Comparison of ENCODE assay signal across 10 mouse cellular contexts in the genomic region with DNA sequence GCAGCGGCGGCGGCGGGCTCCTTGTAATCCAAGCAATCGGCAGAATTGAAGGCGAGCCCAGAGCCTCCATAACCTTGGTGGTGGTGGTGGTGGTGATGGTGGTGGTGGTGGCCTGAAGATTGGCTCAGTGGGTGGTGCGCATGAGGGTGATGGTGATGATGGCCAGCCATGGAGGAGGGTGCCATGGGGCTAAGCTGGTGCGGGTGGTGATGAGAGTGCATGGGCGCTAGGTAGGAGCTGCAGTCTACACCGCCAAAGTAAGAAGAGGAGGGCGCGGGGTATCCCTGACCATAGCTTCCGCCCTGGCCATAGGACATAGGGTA. TPM values are rescaled to one million over a fixed set of nuclear protein-coding genes. Genes with fewer than 3 reads are reported as not detected.
DNase-seq lines count a peak whose midpoint lies in the region; ATAC-seq and TF ChIP-seq lines count a peak whose summit lies in the region.
"Had no signal": no experiment of that assay in that cellular context is flagged by ENCODE, and none has a peak within 500 bp of the region (broad histone marks: within the 10 kb centered on the region; RNA-seq: fewer than 3 reads in every experiment).

No protein-coding gene starts in this region.

- H3K4me3 ChIP-seq in kidney, embryonic 15.5 days (replicated peaks) = peak overlapping the region; percentile 34
- no peak overlapping the region for H3K4me3 ChIP-seq in kidney, adult 2 months (ENCODE audit: insufficient read depth, low read depth, low read length)
- peak overlapping the region; percentile 73 for H3K4me3 ChIP-seq in embryonic facial prominence, embryonic 10.5 days
- peak overlapping the region; percentile 27 for H3K4me3 ChIP-seq in hindbrain, embryonic 11.5 days (ENCODE audit: low read depth, low read length)
- H3K4me3 ChIP-seq in midbrain, embryonic 11.5 days (ENCODE audit: low read depth, low read length) = peak overlapping the region; percentile 89

- TF ChIP-seq CTCF in kidney, adult 2 months (conservative IDR thresholded peaks at IDR 0.05; ENCODE audit: insufficient read depth, insufficient read length, low read depth, low read length) = no peak

- no peak for DNase-seq in kidney, adult 2 months
- no peak for DNase-seq in embryonic facial prominence, embryonic 10.5 days (ENCODE audit: low spot score)
- no peak for DNase-seq in hindbrain, embryonic 11.5 days (ENCODE audit: low spot score)
- no peak for DNase-seq in midbrain, embryonic 11.5 days (ENCODE audit: low spot score, missing footprints)
- no peak for DNase-seq in urinary bladder, postnatal 4 days (ENCODE audit: low spot score in 2 of 2)
- no peak for DNase-seq in urinary bladder, postnatal 14 days (ENCODE audit: low spot score)

- ATAC-seq in kidney, embryonic 15.5 days (replicated peaks; ENCODE audit: low FRiP score) = no peak
- ATAC-seq in hindbrain, embryonic 11.5 days (ENCODE audit: low FRiP score) = peak; percentile 10; the same call in 1 of the 2 replicates
- no peak for ATAC-seq in midbrain, embryonic 11.5 days (ENCODE audit: low FRiP score)
- no peak for ATAC-seq in megakaryocyte progenitor cell, adult 5-6 weeks (replicated peaks; ENCODE audit: poor library complexity)
- ATAC-seq: Patski had no signal

- no peak for TF ChIP-seq POLR2A in kidney, adult 2 months (IDR thresholded peaks at IDR 0.05; ENCODE audit: low read depth, low read length)

- H3K4me1 ChIP-seq in kidney, embryonic 15.5 days = peaks cover 47% of the 10 kb centered on the region
- no peaks in the 10 kb centered on the region for H3K4me1 ChIP-seq in kidney, adult 2 months (ENCODE audit: control insufficient read depth, insufficient read depth, low read length)
- peaks cover 39% of the 10 kb centered on the region for H3K4me1 ChIP-seq in embryonic facial prominence, embryonic 10.5 days
- H3K4me1 ChIP-seq in hindbrain, embryonic 11.5 days (replicated peaks; ENCODE audit: control insufficient read depth, insufficient read depth, low read length) = peaks cover 13% of the 10 kb centered on the region
- peaks cover 37% of the 10 kb centered on the region for H3K4me1 ChIP-seq in midbrain, embryonic 11.5 days (ENCODE audit: control insufficient read depth, insufficient read depth, low read length)

- WGBS in kidney, embryonic 15.5 days = 2% methylated on average over 13 of the region's 13 CpGs
- WGBS in kidney, adult 2 months = 10% methylated on average over 13 of the region's 13 CpGs
- WGBS in embryonic facial prominence, embryonic 10.5 days = 8% methylated on average over 13 of the region's 13 CpGs
- WGBS in hindbrain, embryonic 11.5 days = 4% methylated on average over 13 of the region's 13 CpGs
- WGBS in midbrain, embryonic 11.5 days = 10% methylated on average over 13 of the region's 13 CpGs

- no peak overlapping the region for H3K9ac ChIP-seq in kidney, embryonic 15.5 days
- H3K9ac ChIP-seq in hindbrain, embryonic 11.5 days (ENCODE audit: low read depth, low read length) = 0 out of 2 replicates have a peak overlapping the region, but pooled peaks have one; percentile 7
- H3K9ac ChIP-seq in midbrain, embryonic 11.5 days (ENCODE audit: low read length) = peak overlapping the region; percentile 97
- H3K9ac ChIP-seq: liver, embryonic 14.5 days had no signal

- peak overlapping the region; percentile 57 for H3K4me2 ChIP-seq in kidney, embryonic 15.5 days
- peak overlapping the region; percentile 39; the same call in 1 of the 2 replicates for H3K4me2 ChIP-seq in hindbrain, embryonic 11.5 days (replicated peaks; ENCODE audit: low read depth, low read length)
- peak overlapping the region; percentile 81 for H3K4me2 ChIP-seq in midbrain, embryonic 11.5 days

- H3K36me3 ChIP-seq in kidney, embryonic 15.5 days = no peaks in the 10 kb centered on the region
- no peaks in the 10 kb centered on the region for H3K36me3 ChIP-seq in kidney, adult 2 months (ENCODE audit: control insufficient read depth, insufficient read depth, low read length)
- no peaks in the 10 kb centered on the region for H3K36me3 ChIP-seq in embryonic facial prominence, embryonic 10.5 days (replicated peaks)
- no peaks in the 10 kb centered on the region for H3K36me3 ChIP-seq in hindbrain, embryonic 11.5 days (ENCODE audit: control insufficient read depth, insufficient read depth, low read length)
- H3K36me3 ChIP-seq in midbrain, embryonic 11.5 days (ENCODE audit: control insufficient read depth, insufficient read depth, low read length) = peaks cover 6% of the 10 kb centered on the region; the same call in 1 of the 2 replicates

- no peak overlapping the region for H3K27ac ChIP-seq in kidney, embryonic 15.5 days
- H3K27ac ChIP-seq in kidney, adult 2 months (ENCODE audit: insufficient read depth, low read depth, low read length) = no peak overlapping the region
- H3K27ac ChIP-seq in embryonic facial prominence, embryonic 10.5 days (replicated peaks) = peak overlapping the region; percentile 11; the same call in 1 of the 2 replicates
- H3K27ac ChIP-seq in hindbrain, embryonic 11.5 days (ENCODE audit: low read depth, low read length) = no peak overlapping the region
- H3K27ac ChIP-seq in midbrain, embryonic 11.5 days (ENCODE audit: low read depth, low read length) = peak overlapping the region; percentile 86
- H3K27ac ChIP-seq: liver, embryonic 14.5 days had no signal

- peaks cover 96% of the 10 kb centered on the region for H3K27me3 ChIP-seq in kidney, embryonic 15.5 days
- peaks cover 24% of the 10 kb centered on the region for H3K27me3 ChIP-seq in kidney, adult 2 months (replicated peaks; ENCODE audit: control insufficient read depth, insufficient read depth, low read length)
- peaks cover 100% of the 10 kb centered on the region for H3K27me3 ChIP-seq in embryonic facial prominence, embryonic 10.5 days (replicated peaks; ENCODE audit: low read depth, poor library complexity, severe bottlenecking)
- peaks cover 90% of the 10 kb centered on the region for H3K27me3 ChIP-seq in hindbrain, embryonic 11.5 days (ENCODE audit: control insufficient read depth, insufficient read depth, low read length)
- peaks cover 8% of the 10 kb centered on the region for H3K27me3 ChIP-seq in midbrain, embryonic 11.5 days (ENCODE audit: control insufficient read depth, insufficient read depth, low read length)
- H3K27me3 ChIP-seq: Patski had no signal

- H3K9me3 ChIP-seq in kidney, embryonic 15.5 days (replicated peaks) = no peaks in the 10 kb centered on the region
- H3K9me3 ChIP-seq in embryonic facial prominence, embryonic 10.5 days = peaks cover 3% of the 10 kb centered on the region; the same call in 1 of the 2 replicates
- no peaks in the 10 kb centered on the region for H3K9me3 ChIP-seq in hindbrain, embryonic 11.5 days (ENCODE audit: control insufficient read depth, low read length)
- H3K9me3 ChIP-seq in midbrain, embryonic 11.5 days (ENCODE audit: control insufficient read depth, low read length) = no peaks in the 10 kb centered on the region

RNA-seq across cellular contexts. Expression of a gene that starts 6.4 kb away (rescaled TPM):
- polyA plus RNA-seq in kidney, embryonic 15.5 days (2015; fragmentation: Nextera tagmentation; extraction: Ambion mirVana) = 0.14 TPM in 1 of 2 replicates, not detected in the other
- not detected in 2 replicates for polyA plus RNA-seq in kidney, adult 2 months (2012; rRNA removed)
- polyA plus RNA-seq in embryonic facial prominence, embryonic 10.5 days (2016; fragmentation: Nextera tagmentation; extraction: Ambion mirVana) = 7.3 and 7.6 TPM in 2 replicates
- 2.0 and 3.0 TPM in 2 replicates for polyA plus RNA-seq in hindbrain, embryonic 11.5 days (2014; fragmentation: Nextera tagmentation; extraction: Ambion mirVana)
- polyA plus RNA-seq in midbrain, embryonic 11.5 days (2014; fragmentation: Nextera tagmentation; extraction: Ambion mirVana) = 40.6 and 43.7 TPM in 2 replicates
- not detected in 2 replicates for total RNA-seq in megakaryocyte progenitor cell, adult 5-6 weeks (2015)
- not detected in 2 replicates for total RNA-seq in megakaryocyte progenitor cell, adult 5-6 weeks (2017)
- polyA plus RNA-seq: liver, embryonic 14.5 days had no signal

Comparison
In these comparisons a context has a peak if more than half of its experiments do, and no peak if none do; other contexts are left out.
1. H3K27ac ChIP-seq: peak in embryonic facial prominence, embryonic 10.5 days (single experiment) and midbrain, embryonic 11.5 days (single experiment); none in kidney, embryonic 15.5 days (single experiment), kidney, adult 2 months (single experiment) and hindbrain, embryonic 11.5 days (single experiment).
2. Peak in every context shown above with its lines, with median percentiles within 50 percentile points of each other: H3K4me2 ChIP-seq.